Mouse (Mus musculus) lung, postnatal 0 days (tissue): ENCODE measurements around the gene Usp3. TPM values are rescaled to one million over a fixed set of nuclear protein-coding genes. Genes with fewer than 3 reads are reported as not detected.

Experiments
- ATAC-seq: fragments of 200-750 bp; cut with Nextera tagmentation; 2 replicates; pipeline ENCODE4 v1.8.0; 2017; ENCODE audit warnings: moderate library complexity
- DNase-seq: peaks from one replicate; pipeline ENCODE4 v3.0.0-alpha.2; 2016; ENCODE audit warnings: low spot score
- H3K27ac ChIP-seq: fragments of 300-500 bp; sonication (generic); 2 replicates; pipeline ENCODE4 v1.5.1; 2014; ENCODE audit warnings: antibody characterized with exemption, mild to moderate bottlenecking, low read length, mixed read lengths
- H3K27me3 ChIP-seq: fragments of 300-500 bp; sonication (generic); replicated peaks from 2 replicates; pipeline ENCODE4 v1.6.1; 2014; ENCODE audit warnings: low read length, mixed read lengths; ENCODE audit not compliant: insufficient read depth
- H3K36me3 ChIP-seq: fragments of 300-500 bp; sonication (generic); 2 replicates; pipeline ENCODE4 v1.6.1; 2014; ENCODE audit warnings: low read length, mixed read lengths; ENCODE audit not compliant: insufficient read depth
- H3K4me1 ChIP-seq: fragments of 300-500 bp; sonication (generic); 2 replicates; pipeline ENCODE4 v1.6.1; 2014; ENCODE audit warnings: antibody characterized with exemption, low read depth, low read length, mixed read lengths; ENCODE audit not compliant: insufficient read depth
- H3K4me2 ChIP-seq: fragments of 300-500 bp; sonication (generic); replicated peaks from 2 replicates; pipeline ENCODE4 v1.6.1; 2014; ENCODE audit warnings: low read depth, mild to moderate bottlenecking, low read length, moderate library complexity, mixed read lengths
- H3K4me3 ChIP-seq: fragments of 300-500 bp; sonication (generic); 2 replicates; pipeline ENCODE4 v1.5.1; 2014; ENCODE audit warnings: low read depth, low read length
- H3K9ac ChIP-seq: fragments of 300-500 bp; sonication (generic); replicated peaks from 2 replicates; pipeline ENCODE4 v1.6.1; 2014; ENCODE audit warnings: low read depth, mild to moderate bottlenecking
- H3K9me3 ChIP-seq: fragments of 300-500 bp; sonication (generic); 2 replicates; pipeline ENCODE4 v1.6.1; 2016; ENCODE audit warnings: low read length, mixed read lengths
- CTCF ChIP-seq: IDR thresholded peaks from 2 replicates; pipeline ENCODE4 v1.5.1; 2016; ENCODE audit warnings: antibody characterized with exemption, mild to moderate bottlenecking
- EP300 ChIP-seq: IDR thresholded peaks from 2 replicates; pipeline ENCODE4 v1.6.1; 2016; ENCODE audit warnings: antibody characterized with exemption, mild to moderate bottlenecking, control low read depth
- WGBS: fragments of 180-500 bp; shearing (Covaris S2); extraction: QIAGEN DNeasy Blood & Tissue Kit; methylation state at CpG from one replicate; pipeline ENCODE4 v1.1.7; 2014; 5-methylcytosine and 5-hydroxymethylcytosine counted together
- polyA plus RNA-seq: library from polyadenylated mRNA; unstranded; fragments of >200 nt; fragmentation: Nextera tagmentation; extraction: Ambion mirVana; gene quantifications from 2 replicates; pipeline ENCODE4 v1.2.1, GENCODE M21; 2015

The Usp3 gene
- polyA plus RNA-seq, 1 experiment from 2014 or later, result 45.9 TPM

DNA sequence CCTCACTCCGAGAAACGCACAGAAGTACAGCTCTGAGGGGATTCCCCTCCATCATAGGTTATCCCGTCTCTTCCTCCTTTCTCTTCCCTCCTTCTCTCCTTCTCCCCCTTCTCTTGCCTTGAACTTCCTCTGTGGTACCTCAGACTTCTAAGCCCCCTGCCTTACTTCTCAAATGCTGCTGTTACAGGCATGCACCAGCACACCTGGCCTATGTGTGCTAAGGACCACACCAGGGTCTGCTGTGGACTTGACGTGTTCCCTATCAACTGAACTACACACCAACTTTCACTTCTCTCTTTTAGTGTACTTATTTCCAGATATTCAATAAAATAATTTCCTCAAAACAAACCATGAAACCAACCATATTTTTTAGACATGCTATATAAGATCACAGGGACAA is 50.2 kb downstream of the Usp3 start:
- Histone ChIP-seq H3K4me3 (no peak overlapping the region), H3K4me1 (no peaks in the 10 kb centered on the region), H3K27me3 (no peaks in the 10 kb centered on the region), H3K9ac (no peak overlapping the region), H3K27ac (no peak overlapping the region), H3K9me3 (no peaks in the 10 kb centered on the region), H3K36me3 (peaks cover 6% of the 10 kb centered on the region), H3K4me2 (no peak overlapping the region)
- TF ChIP-seq EP300, result no peak
- TF ChIP-seq CTCF, result no peak
- ATAC-seq, result no peak
- WGBS, result 90% methylated on average over 4 of the region's 4 CpGs
- no peak for DNase-seq

DNA sequence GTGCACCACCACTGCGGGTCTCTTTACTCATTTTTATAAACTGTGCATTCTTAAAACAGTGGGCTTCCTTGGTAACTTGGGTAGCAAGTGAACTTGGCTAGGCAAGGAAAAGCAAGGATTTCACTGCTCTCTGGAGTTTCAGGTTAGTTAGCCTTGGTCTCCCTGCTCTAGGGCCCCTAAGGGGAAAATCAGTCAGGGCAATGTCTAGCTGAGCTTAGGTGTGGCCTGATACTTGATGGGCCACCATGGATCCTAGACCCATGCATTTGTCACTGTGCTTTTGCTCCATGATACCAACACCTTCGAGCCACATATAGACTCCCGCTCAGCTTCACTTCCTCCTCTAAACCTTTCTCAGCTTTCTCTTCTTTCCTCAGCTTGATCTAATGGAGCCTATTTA is 71.3 kb downstream of the Usp3 start:
- no peak for ATAC-seq
- peaks cover 38% of the 10 kb centered on the region; the same call in 1 of the 2 replicates for H3K36me3 ChIP-seq

GRCm38 (mm10) chr9:66520299-66520698 is 72.6 kb downstream of the Usp3 start:
- H3K4me3 ChIP-seq, result no peak overlapping the region
- H3K27ac ChIP-seq, result no peak overlapping the region
- 92% methylated on average over 4 of the region's 4 CpGs for WGBS
- TF ChIP-seq CTCF (no peak), EP300 (no peak)
- H3K27me3 ChIP-seq, result no peaks in the 10 kb centered on the region
- DNase-seq (no peak), ATAC-seq (no peak)
- no peaks in the 10 kb centered on the region for H3K4me1 ChIP-seq
- H3K9ac ChIP-seq, result no peak overlapping the region
- H3K9me3 ChIP-seq, result no peaks in the 10 kb centered on the region
- peaks cover 27% of the 10 kb centered on the region; the same call in 1 of the 2 replicates for H3K36me3 ChIP-seq
- no peak overlapping the region for H3K4me2 ChIP-seq

More for the DNA sequence above, 71.3 kb downstream of the Usp3 start:
- Histone ChIP-seq H3K4me2 (no peak overlapping the region), H3K27ac (no peak overlapping the region), H3K9ac (no peak overlapping the region), H3K4me3 (no peak overlapping the region), H3K27me3 (no peaks in the 10 kb centered on the region), H3K9me3 (no peaks in the 10 kb centered on the region), H3K4me1 (no peaks in the 10 kb centered on the region)
- TF ChIP-seq EP300 (no peak), CTCF (no peak)
- DNase-seq, result no peak
- WGBS, result 99% methylated on average over 3 of the region's 3 CpGs

GRCm38 (mm10) chr9:66518901-66519300 is 74.0 kb downstream of the Usp3 start:
- DNase-seq, result peak; percentile 37
- H3K27ac ChIP-seq, result 0 out of 2 replicates have a peak overlapping the region, but pooled peaks have one; percentile 4

DNA sequence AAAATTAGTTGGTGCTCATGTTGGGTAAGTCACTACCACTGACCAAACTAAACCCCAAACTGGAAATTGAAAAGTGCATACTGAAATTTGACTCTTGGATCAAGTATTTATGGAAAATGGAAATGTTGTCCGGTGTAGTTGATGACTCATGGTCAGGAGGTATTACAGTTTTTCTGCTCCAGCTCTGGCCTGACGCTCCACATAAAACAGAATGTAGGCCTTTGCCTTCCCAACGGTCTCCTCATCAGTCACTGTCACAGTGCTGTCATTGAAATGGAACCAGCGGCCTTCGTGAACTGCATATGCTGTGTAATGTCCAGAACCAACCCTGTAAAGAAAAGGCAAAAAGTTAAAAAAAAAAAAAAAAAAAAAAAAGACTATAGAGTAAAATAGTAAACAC is 74.7 kb downstream of the Usp3 start:
- Histone ChIP-seq H3K4me1 (no peaks in the 10 kb centered on the region), H3K9me3 (no peaks in the 10 kb centered on the region), H3K36me3 (peaks cover 21% of the 10 kb centered on the region; the same call in 1 of the 2 replicates), H3K4me3 (no peak overlapping the region), H3K27ac (no peak overlapping the region), H3K27me3 (no peaks in the 10 kb centered on the region), H3K4me2 (no peak overlapping the region), H3K9ac (no peak overlapping the region)
- TF ChIP-seq EP300 (no peak), CTCF (no peak)
- ATAC-seq (no peak), DNase-seq (no peak)
- 75% methylated on average over 5 of the region's 5 CpGs for WGBS

More at GRCm38 (mm10) chr9:66518901-66519300, 74.0 kb downstream of the Usp3 start:
- TF ChIP-seq CTCF, result no peak
- TF ChIP-seq EP300, result no peak
- H3K4me3 ChIP-seq, result no peak overlapping the region
- H3K27me3 ChIP-seq, result no peaks in the 10 kb centered on the region
- no peak overlapping the region for H3K9ac ChIP-seq
- H3K9me3 ChIP-seq, result no peaks in the 10 kb centered on the region
- H3K4me2 ChIP-seq, result no peak overlapping the region
- peaks cover 21% of the 10 kb centered on the region; the same call in 1 of the 2 replicates for H3K36me3 ChIP-seq
- H3K4me1 ChIP-seq, result no peaks in the 10 kb centered on the region
- peak; percentile 18 for ATAC-seq
- WGBS, result 39% methylated on average over 5 of the region's 5 CpGs

DNA sequence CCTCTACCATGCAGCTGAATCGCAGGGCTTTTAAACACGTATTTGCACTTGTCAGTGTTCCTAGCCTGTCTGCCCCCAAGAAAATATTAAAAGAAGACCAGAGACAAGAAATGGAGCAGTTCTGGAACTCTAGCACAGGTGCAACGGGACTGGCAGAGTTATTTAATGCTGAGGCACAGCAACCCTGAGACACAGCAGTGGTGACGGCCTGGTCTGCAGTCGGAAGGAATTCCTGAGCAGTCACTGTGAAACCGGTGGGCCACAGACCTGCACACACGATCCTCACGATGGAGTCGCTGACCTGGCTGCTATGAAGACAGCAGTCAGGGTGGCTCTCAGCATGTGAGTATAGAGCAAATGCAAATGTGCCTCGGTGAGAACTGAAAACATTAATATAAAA is 75.2 kb downstream of the Usp3 start:
- peaks cover 21% of the 10 kb centered on the region; the same call in 1 of the 2 replicates for H3K36me3 ChIP-seq
- H3K27ac ChIP-seq, result no peak overlapping the region
- H3K4me3 ChIP-seq, result no peak overlapping the region
- no peak overlapping the region for H3K9ac ChIP-seq
- H3K27me3 ChIP-seq, result no peaks in the 10 kb centered on the region
- H3K4me2 ChIP-seq, result no peak overlapping the region
- 92% methylated on average over 10 of the region's 10 CpGs for WGBS
- ATAC-seq (no peak), DNase-seq (no peak)
- no peaks in the 10 kb centered on the region for H3K4me1 ChIP-seq
- no peak for TF ChIP-seq EP300
- H3K9me3 ChIP-seq, result no peaks in the 10 kb centered on the region
